Mouse (Mus musculus): ENCODE measurements at regions not wholly inside any gene's neighbourhood (a gene's known extent, or its start where the extent isn't known, plus 50 kb on each side); places are given as distances from the start of the nearest gene placed in this dataset.

- no peak for TF ChIP-seq POLR2A (IDR thresholded peaks at IDR 0.05; ENCODE audit: control insufficient read depth in 1 of 2, insufficient read depth in 1 of 2, low read depth in 1 of 2, low read length in 2 of 2, poor library complexity in 1 of 2)
- TF ChIP-seq CTCF (IDR thresholded peaks at IDR 0.05 in 2 of 3, conservative IDR thresholded peaks at IDR 0.05 in 1 of 3; ENCODE audit: control insufficient read depth in 1 of 3, insufficient read depth in 1 of 3, low read depth in 2 of 3, low read length in 3 of 3, poor library complexity in 1 of 3, severe bottlenecking in 1 of 3): no peak
- TF ChIP-seq UBTF (IDR thresholded peaks at IDR 0.05; ENCODE audit: borderline replicate concordance, insufficient read depth, low read depth, low read length): no peak
- TF ChIP-seq CHD1 (IDR thresholded peaks at IDR 0.05; ENCODE audit: low read depth, low read length): no peak
Observed at GRCm38 (mm10) chr14:58538135-58538534, 467.8 kb downstream of the Fgf9 start.

All from MEL (cell line).